Mouse (Mus musculus) lung, adult 2 months (tissue): ENCODE results near the gene Wdr74. TPM values are rescaled to one million over a fixed set of nuclear protein-coding genes. Genes with fewer than 3 reads are reported as not detected.
"Not testable (repeated sequence)": the region's sequence is repeated elsewhere in the genome, so short reads cannot be mapped to it uniquely, and the experiment has no call there.

Experiments used
- DNase-seq: peaks from one replicate; pipeline ENCODE4 v3.0.0; 2022
- H3K4me1 ChIP-seq: fragments of 200-500 bp; 2 replicates; pipeline ENCODE4 v1.6.1; 2011; ENCODE audit warnings: low read length; ENCODE audit not compliant: control insufficient read depth, insufficient read depth
- H3K4me3 ChIP-seq: fragments of 200-500 bp; replicated peaks from 2 replicates; pipeline ENCODE3; 2011; ENCODE audit warnings: low read depth, mild to moderate bottlenecking, control low read depth, low read length; ENCODE audit errors: extremely low read depth
- CTCF ChIP-seq: fragments of 200-500 bp; IDR thresholded peaks from 2 replicates; pipeline ENCODE4 v1.5.1; 2011; ENCODE audit warnings: mild to moderate bottlenecking, low read length, control low read depth; ENCODE audit not compliant: insufficient read depth
- POLR2A ChIP-seq: fragments of 200-500 bp; IDR thresholded peaks from 2 replicates; pipeline ENCODE4 v1.6.1; 2011; ENCODE audit warnings: low read depth, mild to moderate bottlenecking, control low read depth, low read length, borderline replicate concordance; ENCODE audit errors: extremely low read depth
- WGBS: fragments of 180-500 bp; shearing (Covaris S2); methylation state at CpG from one replicate; pipeline ENCODE4 v1.1.7; 2018; 5-methylcytosine and 5-hydroxymethylcytosine counted together
- polyA plus RNA-seq: library from polyadenylated mRNA; depleted of rRNA; stranded (reverse); fragments of >200 nt; gene quantifications from 2 replicates; pipeline ENCODE4 v1.2.3, GENCODE M21; 2012

Wdr74 gene
- polyA plus RNA-seq, 1 experiment: 21.3 TPM

DNA sequence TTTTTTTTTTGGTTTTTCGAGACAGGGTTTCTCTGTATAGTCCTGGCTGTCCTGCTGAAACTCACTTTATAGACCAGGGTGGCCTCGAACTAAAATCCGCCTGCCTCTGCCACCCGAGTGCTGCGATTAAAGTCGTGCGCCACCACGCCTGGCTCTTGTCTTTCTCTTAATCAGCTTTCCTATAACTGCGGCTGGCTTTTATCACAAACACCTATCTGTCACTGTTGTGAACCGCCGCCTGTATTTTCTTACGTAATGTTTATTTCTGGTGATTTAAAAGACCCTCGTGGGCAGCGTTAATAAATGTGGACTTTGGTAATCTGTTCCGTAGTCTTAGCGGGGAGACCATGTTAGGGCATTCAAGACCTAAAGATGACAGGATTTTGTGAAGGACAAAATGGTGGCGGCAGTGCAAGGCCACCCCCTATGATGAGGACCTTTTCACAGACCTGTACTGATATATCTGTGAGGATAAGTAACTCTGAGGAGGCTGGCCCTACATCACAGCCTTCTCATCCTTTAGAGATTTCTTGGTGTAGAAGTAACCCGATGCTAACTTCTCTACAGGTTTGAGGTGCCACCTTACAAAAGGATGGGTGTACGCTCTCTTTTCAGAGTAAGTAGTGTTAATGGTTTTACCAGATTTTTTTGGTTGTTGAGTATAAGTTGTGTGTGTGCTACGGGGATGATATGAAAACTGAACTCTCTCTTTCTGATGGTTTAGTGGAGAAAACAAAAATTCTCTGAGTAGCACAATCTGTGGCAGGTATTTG lies 11.9 kb upstream of the Wdr74 start:
- no peak for DNase-seq
- Histone ChIP-seq H3K4me1 (no peaks in the 10 kb centered on the region; the same call in none of the 2 replicates), H3K4me3 (peak overlapping the region; percentile 80)
- TF ChIP-seq CTCF (no peak), POLR2A (no peak)
- 1% methylated on average over 20 of the region's 20 CpGs for WGBS

- 8% methylated on average over 2 of the region's 2 CpGs for WGBS
- no peak for DNase-seq
- H3K4me1 ChIP-seq: no peaks in the 10 kb centered on the region; the same call in none of the 2 replicates
- H3K4me3 ChIP-seq: peak overlapping the region; percentile 38
- TF ChIP-seq POLR2A: no peak
- TF ChIP-seq CTCF: no peak
Measured at GRCm38 (mm10) chr19:8724392-8724791, 11.2 kb upstream of the Wdr74 start.

DNA sequence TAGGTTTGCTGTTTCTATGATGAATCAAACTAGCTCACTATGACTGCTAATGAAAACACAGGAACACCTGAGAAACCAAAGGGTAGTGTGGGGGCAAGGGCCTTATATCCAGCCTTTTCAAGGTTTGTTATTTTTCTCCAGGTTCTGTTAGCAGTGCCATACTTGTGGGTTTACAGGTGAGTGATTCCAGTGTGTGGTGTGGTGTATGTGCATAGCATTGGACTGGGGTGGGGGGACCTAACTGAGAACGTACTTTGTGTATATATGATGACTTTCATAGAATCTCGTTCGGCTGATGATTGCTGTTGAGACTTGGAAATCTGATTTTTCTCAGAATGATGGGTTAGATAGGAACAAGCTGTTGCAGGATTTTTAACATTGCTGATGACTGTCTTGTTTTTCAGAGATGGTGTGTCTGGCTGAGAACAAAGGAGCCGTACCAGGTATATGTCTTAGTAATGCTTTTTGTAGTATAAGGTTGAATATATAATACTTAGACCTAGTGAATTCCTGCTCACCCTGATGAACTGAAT lies 10.5 kb upstream of the Wdr74 start:
- Histone ChIP-seq H3K4me3 (no peak overlapping the region), H3K4me1 (no peaks in the 10 kb centered on the region; the same call in none of the 2 replicates)
- DNase-seq: no peak
- TF ChIP-seq POLR2A: no peak
- TF ChIP-seq CTCF: no peak
- 48% methylated on average over 4 of the region's 4 CpGs for WGBS

GRCm38 (mm10) chr19:8726609-8727390 lies 8.8 kb upstream of the Wdr74 start:
- 59% methylated on average over 3 of the region's 3 CpGs for WGBS
- H3K4me1 ChIP-seq: no peaks in the 10 kb centered on the region; the same call in none of the 2 replicates
- DNase-seq: no peak
- H3K4me3 ChIP-seq: no peak overlapping the region
- TF ChIP-seq POLR2A: no peak
- TF ChIP-seq CTCF: no peak

DNA sequence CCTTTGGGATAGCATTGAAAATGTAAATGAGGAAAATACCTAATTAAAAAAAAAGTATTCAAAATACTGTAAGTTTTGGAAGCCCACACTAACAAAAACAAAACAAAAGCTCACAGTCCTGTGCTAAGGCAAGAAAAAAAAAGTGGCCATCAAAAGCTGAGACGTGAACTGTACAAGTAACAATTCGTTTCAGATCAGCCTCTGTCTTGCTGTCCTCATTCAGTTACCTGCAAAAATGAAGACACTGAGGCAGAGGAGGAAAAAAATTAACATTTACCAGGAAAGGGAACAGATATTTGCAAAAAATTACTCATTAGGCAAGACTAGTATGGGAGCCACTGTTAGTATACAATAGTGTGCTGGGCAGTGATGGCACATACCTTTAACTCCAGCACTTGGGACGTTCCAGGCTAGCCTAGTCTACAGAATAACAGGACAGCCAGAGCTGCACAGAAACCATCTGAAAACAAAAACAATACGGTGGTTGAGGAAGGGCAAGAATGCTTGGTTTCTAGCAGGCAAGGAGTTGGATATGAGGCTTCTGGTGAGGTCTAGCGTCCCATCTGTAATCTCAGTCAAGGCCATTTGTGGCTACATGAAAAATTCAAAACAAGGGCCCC lies 8.0 kb upstream of the Wdr74 start:
- TF ChIP-seq POLR2A (no peak), CTCF (no peak)
- no peak for DNase-seq
- no peak overlapping the region for H3K4me3 ChIP-seq
- WGBS: 38% methylated on average over 5 of the region's 5 CpGs
- no peaks in the 10 kb centered on the region; the same call in none of the 2 replicates for H3K4me1 ChIP-seq

DNA sequence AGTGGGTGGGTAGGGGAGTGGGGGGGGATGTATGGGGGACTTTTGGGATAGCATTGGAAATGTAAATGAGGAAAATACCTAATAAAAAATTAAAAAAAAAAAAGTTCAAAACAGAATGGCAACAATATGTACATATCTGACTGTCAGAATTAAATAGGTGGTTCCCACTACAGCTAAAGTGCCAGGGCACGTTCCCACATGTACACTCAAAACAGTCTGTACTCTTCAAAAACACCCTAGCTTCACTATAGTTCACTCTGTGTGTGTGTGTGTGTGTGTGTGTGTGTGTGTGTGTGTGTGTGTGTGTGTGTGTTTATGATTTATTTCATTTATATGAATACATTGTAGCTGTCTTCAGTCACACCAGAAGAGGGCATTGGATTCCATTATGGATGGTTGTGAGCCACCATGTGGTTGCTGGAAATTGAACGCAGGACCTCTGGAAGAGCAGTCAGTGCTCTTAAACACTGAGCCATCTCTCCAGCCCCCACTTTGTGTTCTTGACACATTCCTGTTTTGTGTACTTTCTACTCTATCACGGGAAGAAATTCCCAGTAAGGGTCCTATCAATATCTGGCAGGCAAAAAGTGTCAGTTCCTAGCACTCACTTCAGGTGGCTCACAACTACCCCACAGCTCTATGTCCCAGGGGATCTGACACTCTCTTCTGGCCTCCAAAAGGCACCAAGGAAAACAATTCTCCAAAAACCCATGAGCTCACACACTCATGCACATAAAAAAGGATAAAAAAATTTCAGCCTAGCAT lies 7.1 kb upstream of the Wdr74 start:
- H3K4me1 ChIP-seq, DNase-seq, H3K4me3 ChIP-seq: not testable (repeated sequence)
- 41% methylated on average over 3 of the region's 3 CpGs for WGBS

GRCm38 (mm10) chr19:8734334-8734733 lies 1.3 kb upstream of the Wdr74 start:
- WGBS: 53% methylated on average over 3 of the region's 3 CpGs

DNA sequence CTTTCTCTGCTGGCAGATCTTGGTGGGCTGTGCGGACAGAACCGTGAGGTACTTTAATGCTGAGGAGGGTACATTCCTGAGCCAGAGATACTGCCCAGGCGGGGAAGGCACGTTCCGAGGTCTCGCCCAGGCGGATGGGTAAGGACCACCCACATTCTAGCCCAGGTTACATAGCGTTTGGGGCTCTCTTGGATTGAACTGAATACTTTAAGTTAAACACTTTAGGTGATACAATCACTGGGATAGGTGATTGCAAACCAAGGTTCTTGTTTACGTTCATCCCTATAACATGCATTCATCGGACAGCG lies 487 bp downstream of the Wdr74 start:
- no peak for DNase-seq
- TF ChIP-seq CTCF: no peak
- no peak for TF ChIP-seq POLR2A
- 3% methylated on average over 11 of the region's 11 CpGs for WGBS
- Histone ChIP-seq H3K4me1 (peaks cover 5% of the 10 kb centered on the region), H3K4me3 (peak overlapping the region; percentile 97)

More at GRCm38 (mm10) chr19:8734334-8734733, 1.3 kb upstream of the Wdr74 start:
- Histone ChIP-seq H3K4me3 (no peak overlapping the region), H3K4me1 (no peaks in the 10 kb centered on the region)
- no peak for TF ChIP-seq POLR2A
- no peak for TF ChIP-seq CTCF
- DNase-seq: no peak

GRCm38 (mm10) chr19:8738911-8739310 lies 3.3 kb downstream of the Wdr74 start:
- H3K4me3 ChIP-seq: no peak overlapping the region
- WGBS: 88% methylated on average over 7 of the region's 7 CpGs

More at GRCm38 (mm10) chr19:8738911-8739310, 3.3 kb downstream of the Wdr74 start:
- TF ChIP-seq POLR2A (no peak), CTCF (no peak)
- H3K4me1 ChIP-seq: peaks cover 13% of the 10 kb centered on the region
- no peak for DNase-seq
